Mouse (Mus musculus) cerebellum, adult 2 months (tissue): Measurements from ENCODE around the gene Aox1. TPM values are rescaled to one million over a fixed set of nuclear protein-coding genes. Genes with fewer than 3 reads are reported as not detected.

ENCODE experiments used
- DNase-seq, 2 experiments: peaks; one replicate each; pipeline ENCODE4 v3.0.0; 2021
- H3K27ac ChIP-seq: fragments of 200-500 bp; 2 replicates; pipeline ENCODE4 v1.5.1; 2012; ENCODE audit warnings: low read length, control low read depth, inconsistent platforms; ENCODE audit not compliant: insufficient read depth
- H3K27me3 ChIP-seq: fragments of 200-500 bp; 2 replicates; pipeline ENCODE4 v1.6.1; 2012; ENCODE audit warnings: inconsistent platforms, mild to moderate bottlenecking, low read length, moderate library complexity; ENCODE audit not compliant: control insufficient read depth, insufficient read depth
- H3K4me1 ChIP-seq: fragments of 200-500 bp; 2 replicates; pipeline ENCODE4 v1.6.1; 2011; ENCODE audit warnings: low read length; ENCODE audit not compliant: control insufficient read depth, insufficient read depth
- H3K4me3 ChIP-seq: fragments of 200-500 bp; replicated peaks from 2 replicates; pipeline ENCODE3; 2011; ENCODE audit warnings: mild to moderate bottlenecking, low read depth, low read length, control low read depth; ENCODE audit not compliant: insufficient read depth
- CTCF ChIP-seq: fragments of 200-500 bp; IDR thresholded peaks from 2 replicates; pipeline ENCODE4 v1.5.1; 2011; ENCODE audit warnings: low read depth, mild to moderate bottlenecking, control low read depth, low read length, moderate library complexity, borderline replicate concordance; ENCODE audit not compliant: insufficient read depth
- POLR2A ChIP-seq: fragments of 200-500 bp; IDR thresholded peaks from 2 replicates; pipeline ENCODE4 v1.6.1; 2011; ENCODE audit warnings: low read length, control low read depth, borderline replicate concordance; ENCODE audit not compliant: insufficient read depth
- WGBS: fragments of 180-500 bp; shearing (Covaris S2); methylation state at CpG from one replicate; pipeline ENCODE4 v1.1.7; 2018; 5-methylcytosine and 5-hydroxymethylcytosine counted together
- polyA plus RNA-seq: library from polyadenylated mRNA; depleted of rRNA; stranded (reverse); fragments of >200 nt; gene quantifications from 2 replicates; pipeline ENCODE4 v1.2.3, GENCODE M21; 2012; rRNA removed

The Aox1 gene
- polyA plus RNA-seq, 1 experiment: 5.1 TPM

- no peak overlapping the region for H3K4me3 ChIP-seq
- no peak for DNase-seq
- no peak overlapping the region for H3K27ac ChIP-seq
- TF ChIP-seq POLR2A: no peak
- TF ChIP-seq CTCF: no peak
- peaks cover 5% of the 10 kb centered on the region; the same call in 1 of the 2 replicates for H3K4me1 ChIP-seq
- H3K27me3 ChIP-seq: no peaks in the 10 kb centered on the region
- WGBS: 82% methylated on average over 6 of the region's 6 CpGs
These were observed 118.0 kb downstream of the Aox1 start for GRCm38 (mm10) chr1:58147776-58148175.

GRCm38 (mm10) chr1:58152247-58152646 is 122.5 kb downstream of the Aox1 start:
- DNase-seq: no peak

More at GRCm38 (mm10) chr1:58152247-58152646, 122.5 kb downstream of the Aox1 start:
- WGBS: 89% methylated on average over 8 of the region's 8 CpGs
- Histone ChIP-seq H3K27me3 (no peaks in the 10 kb centered on the region), H3K4me1 (no peaks in the 10 kb centered on the region), H3K27ac (no peak overlapping the region), H3K4me3 (no peak overlapping the region)
- no peak for TF ChIP-seq CTCF
- TF ChIP-seq POLR2A: no peak

Other genes with a start within 250 kb of the Aox1 start
- 0.77 and 0.84 TPM in 2 replicates for gene Sgo2a, start 34.0 kb upstream of the Aox1 start, polyA plus RNA-seq
- 21.5 and 21.6 TPM in 2 replicates for gene Kctd18, start 11.0 kb upstream of the Aox1 start, polyA plus RNA-seq
- gene Aox3, start 83.2 kb downstream of the Aox1 start, polyA plus RNA-seq: 0.33 and 0.68 TPM in 2 replicates
- gene Aox4, start 180.5 kb downstream of the Aox1 start, polyA plus RNA-seq: 0.33 and 0.89 TPM in 2 replicates
- 0.02 and 0.03 TPM in 2 replicates for gene Aox2, start 248.4 kb downstream of the Aox1 start, polyA plus RNA-seq